Mouse (Mus musculus): ENCODE results near the gene Arl3. TPM values are rescaled to one million over a fixed set of nuclear protein-coding genes. Genes with fewer than 3 reads are reported as not detected.

Arl3 gene
- total RNA-seq, 2 experiments from 2014 or later = 122 to 129 TPM

DNA sequence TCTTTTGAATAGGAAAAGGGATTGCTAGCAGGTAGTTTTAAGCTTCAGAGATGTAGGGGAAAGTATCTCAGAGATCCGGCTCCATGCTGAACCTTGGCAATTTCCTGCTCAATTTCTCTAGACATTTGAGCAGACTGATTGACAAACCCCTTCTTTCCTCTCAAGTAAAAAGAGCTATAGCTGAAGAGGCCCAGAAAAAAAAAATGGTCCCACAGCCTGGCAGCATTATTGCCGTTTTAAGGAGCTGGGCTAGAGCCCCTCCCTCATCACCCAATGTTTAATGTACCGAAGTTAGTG lies 73.5 kb downstream of the Arl3 start:
- TF ChIP-seq CTCF (conservative IDR thresholded peaks at IDR 0.05) = no peak
- Histone ChIP-seq H3K4me3 (peak overlapping the region; percentile 42), H3K27ac (peak overlapping the region; percentile 86)
- no peak for DNase-seq (ENCODE audit: low spot score in 2 of 2)

DNA sequence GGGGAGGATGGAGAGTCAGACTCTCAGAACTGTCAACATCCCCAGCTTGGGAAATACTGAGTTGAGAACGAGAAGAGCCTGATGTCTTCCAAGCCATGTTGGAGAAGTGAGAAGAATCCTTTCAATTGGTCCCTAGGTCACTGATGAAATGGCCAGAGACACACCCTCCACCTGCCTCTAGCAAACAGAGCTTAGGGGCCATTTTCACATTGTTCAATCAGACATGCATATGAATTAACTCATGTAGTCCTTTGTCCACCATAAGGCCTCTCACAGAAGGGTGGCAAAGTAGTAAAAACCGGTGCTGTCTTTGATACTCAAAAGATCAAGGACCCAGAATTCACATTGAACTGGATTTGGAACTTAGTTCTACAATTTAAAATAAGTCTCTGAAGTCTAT lies 75.8 kb downstream of the Arl3 start:
- Histone ChIP-seq H3K27ac (no peak overlapping the region), H3K4me3 (no peak overlapping the region)
- TF ChIP-seq CTCF (conservative IDR thresholded peaks at IDR 0.05) = no peak
- no peak for DNase-seq (ENCODE audit: low spot score in 2 of 2)

DNA sequence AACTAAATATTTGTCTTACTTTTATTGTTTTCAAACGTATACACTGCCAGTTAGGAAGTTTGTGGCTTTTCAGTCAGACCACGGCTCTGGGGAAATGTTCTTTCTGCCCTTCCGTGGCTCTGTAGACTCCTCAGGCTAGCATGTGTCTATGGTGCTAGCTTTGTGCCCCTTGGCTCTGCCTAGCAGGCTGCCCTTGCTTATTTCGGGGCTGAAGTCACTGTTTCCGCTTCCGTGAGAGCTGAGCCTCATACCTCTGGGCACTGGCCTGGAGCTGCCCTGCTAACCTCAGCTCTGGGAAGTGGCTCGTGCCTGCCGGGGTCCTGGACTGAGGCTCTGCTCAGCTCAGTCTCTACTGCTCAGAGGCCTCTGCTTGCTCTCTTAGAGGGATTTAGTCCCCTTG lies 77.9 kb downstream of the Arl3 start:
- no peak overlapping the region for H3K4me3 ChIP-seq
- no peak for DNase-seq (ENCODE audit: low spot score in 2 of 2)
- TF ChIP-seq CTCF (conservative IDR thresholded peaks at IDR 0.05) = no peak
- H3K27ac ChIP-seq = no peak overlapping the region

- no peak overlapping the region for H3K4me3 ChIP-seq
- no peak for TF ChIP-seq CTCF (conservative IDR thresholded peaks at IDR 0.05)
Measured at GRCm38 (mm10) chr19:46490634-46491033, 82.4 kb downstream of the Arl3 start.

DNA sequence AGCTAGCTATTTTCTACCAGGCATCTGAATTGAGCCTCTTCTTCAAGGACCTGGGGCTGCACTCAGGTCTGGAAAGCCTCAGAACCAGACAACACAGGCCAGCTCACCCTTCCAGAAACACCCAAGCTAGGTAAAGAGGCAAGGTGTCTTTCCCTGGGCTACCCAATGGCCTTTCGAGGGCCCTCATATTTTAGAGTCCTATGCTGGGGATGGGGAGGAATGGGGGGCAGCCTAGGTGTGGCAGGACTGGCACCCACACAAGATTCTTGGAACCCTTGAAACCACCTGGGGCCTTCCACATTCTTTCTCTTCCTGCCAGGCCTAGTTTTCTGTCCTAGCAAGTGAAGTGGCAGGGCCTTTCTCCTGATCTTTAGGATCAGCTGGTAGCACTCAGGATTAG lies 83.5 kb downstream of the Arl3 start:
- DNase-seq (ENCODE audit: low spot score in 2 of 2) = no peak
- Histone ChIP-seq H3K4me3 (no peak overlapping the region), H3K27ac (no peak overlapping the region)
- no peak for TF ChIP-seq CTCF (conservative IDR thresholded peaks at IDR 0.05)

More at GRCm38 (mm10) chr19:46490634-46491033, 82.4 kb downstream of the Arl3 start:
- DNase-seq (ENCODE audit: low spot score in 2 of 2) = no peak
- H3K27ac ChIP-seq = no peak overlapping the region

DNA sequence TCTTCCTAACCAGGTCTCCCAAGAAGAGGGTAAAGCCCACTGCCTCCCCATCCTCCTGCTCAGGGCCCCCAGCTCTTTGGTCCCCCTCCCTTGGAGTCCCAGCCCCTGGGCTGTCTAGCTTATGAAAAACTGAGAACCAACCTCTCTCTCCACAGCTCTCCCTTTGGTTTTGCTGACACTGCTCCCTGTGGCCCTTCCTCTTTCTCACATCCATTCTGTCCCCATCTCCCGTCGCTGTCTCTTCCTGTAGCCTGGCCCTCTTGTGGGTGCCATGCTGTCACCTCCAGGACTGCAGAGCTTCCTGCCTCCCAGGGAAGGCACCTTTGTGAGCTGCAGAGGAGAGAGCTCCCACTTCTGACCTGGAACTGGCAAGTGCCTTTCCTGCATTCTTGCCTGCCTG lies 86.3 kb downstream of the Arl3 start:
- TF ChIP-seq CTCF (conservative IDR thresholded peaks at IDR 0.05) = no peak
- no peak for DNase-seq (ENCODE audit: low spot score in 2 of 2)
- no peak overlapping the region for H3K4me3 ChIP-seq

DNA sequence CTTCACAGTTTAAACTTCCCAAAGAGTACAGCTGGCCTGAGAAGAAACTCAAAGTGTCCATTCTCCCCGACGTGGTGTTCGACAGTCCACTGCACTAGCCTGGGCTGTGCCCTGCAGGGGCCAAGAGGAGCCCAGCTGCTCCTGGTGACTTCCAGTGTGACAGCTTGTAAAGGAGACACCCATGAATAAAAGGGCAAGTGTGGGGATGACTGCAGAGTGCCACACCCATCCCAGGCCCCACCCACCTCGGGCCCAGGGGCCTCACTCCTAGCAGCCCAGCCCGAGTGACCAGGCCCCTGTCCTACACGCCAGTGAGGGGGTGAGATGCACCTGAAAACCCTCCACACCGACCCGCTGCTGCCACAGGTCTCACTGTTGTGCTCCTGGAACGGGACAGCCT lies 87.2 kb downstream of the Arl3 start:
- no peak for TF ChIP-seq CTCF (conservative IDR thresholded peaks at IDR 0.05)
- Histone ChIP-seq H3K4me3 (no peak overlapping the region), H3K27ac (peak overlapping the region; percentile 12; the same call in 1 of the 2 replicates)
- DNase-seq (ENCODE audit: low spot score in 2 of 2) = no peak

More for the DNA sequence above, 86.3 kb downstream of the Arl3 start:
- peak overlapping the region; percentile 12; the same call in 1 of the 2 replicates for H3K27ac ChIP-seq

DNA sequence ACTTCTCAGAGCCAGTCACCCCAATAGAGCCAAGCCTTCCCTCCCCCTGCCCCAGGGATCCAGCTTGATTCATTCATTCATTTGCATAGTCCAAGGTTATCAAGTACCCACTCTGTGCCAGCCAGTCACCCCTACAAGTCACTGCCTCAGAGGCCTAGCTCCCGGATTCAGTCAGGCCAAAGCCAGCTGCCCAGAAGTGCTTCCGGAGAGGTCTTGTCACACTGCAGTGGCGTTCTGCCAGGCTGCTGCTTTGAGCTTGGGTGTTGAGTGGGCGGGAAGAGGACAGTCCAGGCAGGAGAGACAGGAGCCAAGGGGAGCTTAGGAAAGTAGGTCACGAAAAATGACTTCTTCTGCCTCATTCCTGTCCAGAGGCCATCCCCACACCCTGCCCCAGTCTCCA lies 88.5 kb downstream of the Arl3 start:
- H3K4me3 ChIP-seq = no peak overlapping the region
- no peak for DNase-seq (ENCODE audit: low spot score in 2 of 2)
- H3K27ac ChIP-seq = peak overlapping the region; percentile 82
- TF ChIP-seq CTCF (conservative IDR thresholded peaks at IDR 0.05) = no peak

GRCm38 (mm10) chr19:46483701-46484328 lies 89.2 kb downstream of the Arl3 start:
- H3K27ac ChIP-seq = peak overlapping the region; percentile 82
- DNase-seq (ENCODE audit: low spot score in 2 of 2) = peak; percentile 49 to 71

DNA sequence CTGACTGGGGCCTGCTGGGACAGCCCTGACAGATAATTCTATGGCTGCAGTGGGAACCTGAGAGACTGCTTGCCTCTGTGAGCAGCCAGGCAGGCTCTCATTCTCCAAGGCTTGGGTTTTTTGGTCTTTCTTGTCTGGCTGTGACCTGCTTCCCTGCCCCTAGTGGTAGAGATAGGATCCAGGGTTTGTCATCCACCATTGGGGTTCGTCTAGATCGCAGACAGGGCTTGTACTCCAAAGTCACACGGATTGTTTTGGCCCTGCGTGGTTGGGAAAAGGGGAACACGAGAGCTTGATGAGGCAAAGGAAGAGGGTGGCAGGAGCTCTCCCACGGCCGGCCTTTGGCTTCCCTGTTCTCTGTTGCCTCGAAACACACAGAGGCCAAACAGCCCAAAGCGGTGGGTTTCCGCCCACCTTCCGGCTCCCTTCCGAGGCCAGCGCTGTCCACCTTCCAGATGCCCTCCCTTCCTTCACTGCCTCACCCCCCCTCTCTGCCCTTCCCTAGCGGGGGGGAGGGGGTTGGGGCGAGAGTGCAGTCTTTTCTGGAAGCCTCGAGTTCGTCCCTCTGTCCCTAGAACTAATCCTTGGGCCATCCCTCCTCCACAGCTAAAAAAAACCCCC lies 90.0 kb downstream of the Arl3 start:
- H3K27ac ChIP-seq = peak overlapping the region; percentile 82
- no peak for DNase-seq (ENCODE audit: low spot score in 2 of 2)
- peak; percentile 70 for TF ChIP-seq CTCF (conservative IDR thresholded peaks at IDR 0.05)
- H3K4me3 ChIP-seq = no peak overlapping the region

More at GRCm38 (mm10) chr19:46483701-46484328, 89.2 kb downstream of the Arl3 start:
- H3K4me3 ChIP-seq = no peak overlapping the region
- 0 out of 2 replicates have a peak, but pooled peaks have one; percentile 7 for TF ChIP-seq CTCF (conservative IDR thresholded peaks at IDR 0.05)

- no peak for DNase-seq (ENCODE audit: low spot score in 2 of 2)
- H3K4me3 ChIP-seq = no peak overlapping the region
- no peak for TF ChIP-seq CTCF (conservative IDR thresholded peaks at IDR 0.05)
- 0 out of 2 replicates have a peak overlapping the region, but pooled peaks have one; percentile 25 for H3K27ac ChIP-seq
Measured at GRCm38 (mm10) chr19:46481756-46482155, 91.2 kb downstream of the Arl3 start.

DNA sequence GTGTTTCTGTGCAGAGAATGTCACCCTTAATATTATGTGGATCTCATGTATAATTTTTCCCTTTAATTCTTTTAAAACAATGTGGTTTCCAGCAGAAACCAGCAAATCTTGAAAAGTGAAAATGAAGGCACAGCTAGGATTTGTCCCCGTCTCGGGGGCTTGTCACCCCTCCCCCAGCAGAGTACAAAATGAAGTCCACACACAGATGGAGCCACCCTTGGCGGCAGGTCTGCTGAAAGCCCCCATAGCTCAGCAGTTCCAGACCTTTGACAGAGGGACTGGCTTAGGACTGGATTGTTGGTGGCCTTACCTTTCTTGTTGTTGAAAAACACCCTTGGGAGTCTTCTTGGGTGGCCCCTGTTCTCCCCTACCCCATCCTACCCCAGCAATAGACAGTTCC lies 91.6 kb downstream of the Arl3 start:
- DNase-seq (ENCODE audit: low spot score in 2 of 2) = no peak
- Histone ChIP-seq H3K27ac (0 out of 2 replicates have a peak overlapping the region, but pooled peaks have one; percentile 25), H3K4me3 (no peak overlapping the region)
- no peak for TF ChIP-seq CTCF (conservative IDR thresholded peaks at IDR 0.05)

Other genes starting within 250 kb of the Arl3 start
- gene Psd, start 246.0 kb downstream of the Arl3 start, total RNA-seq (2021) = 100 to 1,000 TPM; 761 to 778 TPM
- gene Fbxl15, start 245.0 kb downstream of the Arl3 start, total RNA-seq (2021) = 10 to 100 TPM; 26.8 to 28.9 TPM
- gene Cuedc2, start 234.5 kb downstream of the Arl3 start, total RNA-seq (2021) = 100 to 1,000 TPM; 171 to 178 TPM
- gene Mfsd13a, start 232.1 kb downstream of the Arl3 start, total RNA-seq (2021) = 10 to 100 TPM; 30.2 to 30.5 TPM
- gene 2310034G01Rik, start 222.9 kb downstream of the Arl3 start, total RNA-seq (2021) = 1 to 10 TPM; 1.0 to 1.3 TPM
- gene Actr1a, start 177.4 kb downstream of the Arl3 start, total RNA-seq (2021) = 100 to 1,000 TPM; 179 to 184 TPM
- 10 to 100 TPM; 20.3 to 23.2 TPM for gene Sufu, start 176.3 kb downstream of the Arl3 start, total RNA-seq (2021)
- 100 to 1,000 TPM in 1 of 2 experiments, 10 to 100 TPM in 1; 99.9 to 108 TPM for gene Trim8, start 71.5 kb downstream of the Arl3 start, total RNA-seq (2021)
- gene Sfxn2, start 167 bp upstream of the Arl3 start, total RNA-seq (2021) = 1 to 10 TPM; 7.4 to 8.3 TPM
- 10 to 100 TPM; 33.5 to 38.0 TPM for gene Wbp1l, start 25.9 kb upstream of the Arl3 start, total RNA-seq (2021)
- not detected for gene Cyp17a1, start 100.0 kb upstream of the Arl3 start, total RNA-seq (2021)
- 10 to 100 TPM; 22.8 TPM for gene Borcs7, start 116.7 kb upstream of the Arl3 start, total RNA-seq (2021)
- 10 to 100 TPM; 23.1 to 25.2 TPM for gene As3mt, start 134.3 kb upstream of the Arl3 start, total RNA-seq (2021)
- 10 to 100 TPM; 37.9 to 38.8 TPM for gene Cnnm2, start 188.4 kb upstream of the Arl3 start, total RNA-seq (2021)

All from layer of hippocampus, adult 2 months (tissue).